Mouse (Mus musculus) MEL (cell line): ENCODE results near the gene Mrps34.

Source experiments
- CTCF ChIP-seq, 3 experiments: IDR thresholded peaks in 2 of 3; conservative IDR thresholded peaks in 1 of 3; 2 replicates each; pipeline ENCODE4 v1.5.1; 2011 to 2012; ENCODE audit warnings: low read length in 3 of 3, low read depth in 2 of 3, mild to moderate bottlenecking in 2 of 3, improper control_type of control experiment in 1 of 3, inconsistent platforms in 1 of 3, mixed read lengths in 1 of 3, moderate library complexity in 1 of 3; ENCODE audit not compliant: control insufficient read depth in 1 of 3, insufficient read depth in 1 of 3, poor library complexity in 1 of 3, severe bottlenecking in 1 of 3
- E2F4 ChIP-seq: IDR thresholded peaks from 2 replicates; pipeline ENCODE4 v1.6.1; 2011; ENCODE audit warnings: low read depth, low read length, improper control_type of control experiment, borderline replicate concordance
- EP300 ChIP-seq, 2 experiments: IDR thresholded peaks; 2 replicates each; pipeline ENCODE4 v1.6.1; 2011; ENCODE audit warnings: improper control_type of control experiment in 2 of 2, low read length in 2 of 2, low read depth in 1 of 2, mild to moderate bottlenecking in 1 of 2
- NELFE ChIP-seq: IDR thresholded peaks from 2 replicates; pipeline ENCODE4 v1.6.1; 2011; ENCODE audit warnings: low read depth, low read length, improper control_type of control experiment
- POLR2A ChIP-seq, 2 experiments: IDR thresholded peaks; 2 replicates each; pipeline ENCODE4 v1.6.1; 2011 to 2012; ENCODE audit warnings: low read length in 2 of 2, mild to moderate bottlenecking in 2 of 2, control low read depth in 1 of 2, improper control_type of control experiment in 1 of 2, low read depth in 1 of 2, moderate library complexity in 1 of 2; ENCODE audit not compliant: control insufficient read depth in 1 of 2, insufficient read depth in 1 of 2, poor library complexity in 1 of 2
- RAD21 ChIP-seq: IDR thresholded peaks from 2 replicates; pipeline ENCODE4 v1.6.1; 2011; ENCODE audit warnings: mild to moderate bottlenecking, low read depth, low read length, improper control_type of control experiment
- USF1 ChIP-seq: IDR thresholded peaks from 2 replicates; pipeline ENCODE4 v1.6.1; 2014; ENCODE audit warnings: low read depth, mild to moderate bottlenecking, inconsistent platforms, low read length, improper control_type of control experiment, moderate library complexity
- ZC3H11A ChIP-seq: IDR thresholded peaks from 2 replicates; pipeline ENCODE4 v1.6.1; 2012; ENCODE audit warnings: low read depth, mild to moderate bottlenecking, inconsistent platforms, low read length, improper control_type of control experiment
- ZMIZ1 ChIP-seq: IDR thresholded peaks from 2 replicates; pipeline ENCODE4 v1.6.1; 2012; ENCODE audit warnings: low read depth, mild to moderate bottlenecking, inconsistent platforms, low read length, improper control_type of control experiment, moderate library complexity

DNA sequence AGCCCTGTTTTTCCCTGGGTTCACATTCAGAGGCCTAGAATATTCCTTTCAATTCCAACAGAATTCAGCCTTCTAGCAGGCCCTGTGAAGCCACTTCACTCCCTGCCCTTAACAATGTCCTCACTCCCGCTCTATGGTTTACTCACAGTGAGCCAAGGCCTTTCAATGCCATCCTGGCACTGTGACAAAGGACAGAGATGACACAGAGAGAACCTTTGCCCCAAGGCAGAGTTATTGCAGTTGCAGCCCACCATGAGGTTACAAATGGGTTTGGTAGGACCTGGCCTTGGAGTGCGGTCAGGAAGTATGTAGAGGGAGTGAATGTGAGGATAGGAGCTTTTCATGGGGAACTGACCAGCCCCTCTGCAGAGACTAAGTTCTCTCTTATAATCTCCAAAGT is 12.7 kb downstream of the Mrps34 start:
- TF ChIP-seq EP300 (IDR thresholded peaks at IDR 0.05; ENCODE audit: low read depth in 1 of 2, low read length in 2 of 2) (no peak), ZC3H11A (no peak), ZMIZ1 (no peak), USF1 (no peak), NELFE (no peak), E2F4 (no peak), POLR2A (IDR thresholded peaks at IDR 0.05; ENCODE audit: control insufficient read depth in 1 of 2, insufficient read depth in 1 of 2, low read depth in 1 of 2, low read length in 2 of 2, poor library complexity in 1 of 2) (no peak), CTCF (IDR thresholded peaks at IDR 0.05 in 2 of 3, conservative IDR thresholded peaks at IDR 0.05 in 1 of 3; ENCODE audit: control insufficient read depth in 1 of 3, insufficient read depth in 1 of 3, low read depth in 2 of 3, low read length in 3 of 3, poor library complexity in 1 of 3, severe bottlenecking in 1 of 3) (no peak), RAD21 (no peak)
